Mouse (Mus musculus): ENCODE data around the gene Fyb.
"Not testable (repeated sequence)": the region's sequence is repeated elsewhere in the genome, so short reads cannot be mapped to it uniquely, and the experiment has no call there.

Fyb gene

GRCm38 (mm10) chr15:6562629-6563028, 40.0 kb downstream of the Fyb start:
- DNase-seq = no peak

GRCm38 (mm10) chr15:6564977-6565421, 42.3 kb downstream of the Fyb start:
- DNase-seq = peak; percentile 56

- no peak for DNase-seq
Observed at GRCm38 (mm10) chr15:6565873-6566272, 43.2 kb downstream of the Fyb start.

- DNase-seq = no peak
Observed at GRCm38 (mm10) chr15:6567993-6568392, 45.3 kb downstream of the Fyb start.

GRCm38 (mm10) chr15:6568605-6569004, 46.0 kb downstream of the Fyb start:
- DNase-seq = peak; percentile 76

GRCm38 (mm10) chr15:6569074-6569473, 46.4 kb downstream of the Fyb start:
- peak; percentile 24 for DNase-seq

- no peak for DNase-seq
Observed at GRCm38 (mm10) chr15:6570164-6570861, 47.7 kb downstream of the Fyb start.

- peak; percentile 82 for DNase-seq
Observed at GRCm38 (mm10) chr15:6570876-6571275, 48.2 kb downstream of the Fyb start.

GRCm38 (mm10) chr15:6574283-6574960, 51.8 kb downstream of the Fyb start:
- DNase-seq = no peak

GRCm38 (mm10) chr15:6577971-6578370, 55.3 kb downstream of the Fyb start:
- no peak for DNase-seq

GRCm38 (mm10) chr15:6578654-6579053, 56.0 kb downstream of the Fyb start:
- DNase-seq = no peak

GRCm38 (mm10) chr15:6579194-6579768, 56.6 kb downstream of the Fyb start:
- no peak for DNase-seq

GRCm38 (mm10) chr15:6579769-6580261, 57.2 kb downstream of the Fyb start:
- no peak for DNase-seq

GRCm38 (mm10) chr15:6584645-6585044, 62.0 kb downstream of the Fyb start:
- no peak for DNase-seq

- DNase-seq = not testable (repeated sequence)
Observed at GRCm38 (mm10) chr15:6586351-6586750, 63.7 kb downstream of the Fyb start.

GRCm38 (mm10) chr15:6587526-6587925, 64.9 kb downstream of the Fyb start:
- no peak for DNase-seq

- no peak for DNase-seq
Observed at GRCm38 (mm10) chr15:6588192-6588591, 65.5 kb downstream of the Fyb start.

GRCm38 (mm10) chr15:6590846-6591451, 68.3 kb downstream of the Fyb start:
- no peak for DNase-seq

- DNase-seq = no peak
Observed at GRCm38 (mm10) chr15:6591527-6591926, 68.9 kb downstream of the Fyb start.

- no peak for DNase-seq
Observed at GRCm38 (mm10) chr15:6592561-6593253, 70.1 kb downstream of the Fyb start.

- DNase-seq = no peak
Observed at GRCm38 (mm10) chr15:6593254-6593623, 70.6 kb downstream of the Fyb start.

- DNase-seq = no peak
Observed at GRCm38 (mm10) chr15:6598626-6599025, 76.0 kb downstream of the Fyb start.

- no peak for DNase-seq
Observed at GRCm38 (mm10) chr15:6600314-6600713, 77.7 kb downstream of the Fyb start.

All from retina, postnatal 1 day (tissue).